Mouse (Mus musculus): ENCODE data around the gene Qser1. TPM values are rescaled to one million over a fixed set of nuclear protein-coding genes. Genes with fewer than 3 reads are reported as not detected.

Qser1 gene
- total and polyA plus RNA-seq, 3 experiments: 3.9 to 14.5 TPM; not detected in 1

DNA sequence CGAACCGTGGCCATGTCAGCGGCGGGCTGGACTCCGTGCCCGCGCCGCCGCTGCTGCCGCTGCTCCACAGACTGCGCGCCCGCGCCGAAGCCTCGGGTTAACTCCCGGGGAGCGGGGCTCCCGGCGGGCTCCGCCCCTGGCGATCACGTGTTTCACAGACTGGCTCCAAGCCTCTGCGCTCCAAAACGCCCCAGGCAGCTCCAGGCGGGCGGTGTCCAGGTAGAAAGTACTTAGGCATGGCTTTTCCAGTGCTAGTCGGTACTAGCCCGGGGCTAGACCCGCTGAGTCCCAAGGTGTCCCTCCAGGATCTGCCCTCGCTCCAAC lies 73.9 kb downstream of the Qser1 start, which contains the start of gene Depdc7:
TSS of gene Depdc7 (minus strand) at position 138 of the 324 bp plus-strand sequence.
- Histone ChIP-seq H3K36me3 (ENCODE audit: control insufficient read depth in 1 of 2, insufficient read depth in 2 of 2, low read length in 2 of 2) (peaks cover 0 to 7% of the 10 kb centered on the region in 2 experiments; a peak in 2 of 4 replicates), H3K27ac (ENCODE audit: control insufficient read depth, low read depth, low read length) (no peak within 1 kb of the TSS), H3K9ac (ENCODE audit: control insufficient read depth, low read depth, low read length, poor library complexity, severe bottlenecking) (peak within 1 kb of the TSS; percentile 97), H3K4me1 (ENCODE audit: control insufficient read depth in 1 of 2, insufficient read depth in 2 of 2, low read length in 2 of 2) (peaks cover 0 to 8% of the 10 kb centered on the region in 2 experiments; a peak in 3 of 4 replicates), H3K4me3 (ENCODE audit: control insufficient read depth in 1 of 2, insufficient read depth in 1 of 2, low read depth in 2 of 2, low read length in 2 of 2) (peak within 1 kb of the TSS; percentile 91 to 97), H3K27me3 (ENCODE audit: control insufficient read depth in 1 of 2, insufficient read depth in 2 of 2, low read length in 2 of 2) (no peaks in the 10 kb centered on the region), H3K79me2 (ENCODE audit: control insufficient read depth, insufficient read depth, low read length, poor library complexity) (peaks cover 4% of the 10 kb centered on the region; the same call in 1 of the 2 replicates), H3K9me3 (replicated peaks; ENCODE audit: insufficient read depth, low read length) (no peaks in the 10 kb centered on the region)
- DNase-seq (ENCODE audit: low read depth, low spot score): peak; percentile 91
- no peak for TF ChIP-seq RAD21 (IDR thresholded peaks at IDR 0.05; ENCODE audit: low read depth, low read length)
- TF ChIP-seq SIN3A (IDR thresholded peaks at IDR 0.05; ENCODE audit: low read length): 0 out of 2 replicates have a peak, but pooled peaks have one; percentile 42
- no peak for TF ChIP-seq GATA1 (IDR thresholded peaks at IDR 0.05; ENCODE audit: low read depth, low read length)
- TF ChIP-seq POLR2AphosphoS2 (IDR thresholded peaks at IDR 0.05; ENCODE audit: low read length): peak; percentile 75; the same call in 1 of the 2 replicates
- no peak for TF ChIP-seq E2F4 (IDR thresholded peaks at IDR 0.05; ENCODE audit: borderline replicate concordance, low read depth, low read length)
- no peak for TF ChIP-seq CHD1 (IDR thresholded peaks at IDR 0.05; ENCODE audit: low read depth, low read length)
- TF ChIP-seq ETS1 (IDR thresholded peaks at IDR 0.05; ENCODE audit: low read depth, low read length): no peak
- TF ChIP-seq ZNF384 (IDR thresholded peaks at IDR 0.05; ENCODE audit: low read depth, low read length): no peak
- TF ChIP-seq POLR2A (IDR thresholded peaks at IDR 0.05; ENCODE audit: control insufficient read depth in 1 of 2, insufficient read depth in 1 of 2, low read depth in 1 of 2, low read length in 2 of 2, poor library complexity in 1 of 2): peak; percentile 88 to 94
- TF ChIP-seq NRF1 (IDR thresholded peaks at IDR 0.05; ENCODE audit: insufficient read depth, low read depth, low read length, poor library complexity, severe bottlenecking): peak; percentile 51; the same call in 1 of the 2 replicates
- TF ChIP-seq BHLHE40 (IDR thresholded peaks at IDR 0.05; ENCODE audit: borderline replicate concordance, low read depth, low read length): peak; percentile 30; the same call in 1 of the 2 replicates
- peak; percentile 88 for TF ChIP-seq TBP (IDR thresholded peaks at IDR 0.05; ENCODE audit: low read depth, low read length)
- TF ChIP-seq NELFE (IDR thresholded peaks at IDR 0.05; ENCODE audit: low read depth, low read length): peak; percentile 89
- TF ChIP-seq ELF1 (IDR thresholded peaks at IDR 0.05; ENCODE audit: low read depth, low read length): no peak
- peak; percentile 72 for TF ChIP-seq MXI1 (IDR thresholded peaks at IDR 0.05; ENCODE audit: low read depth, low read length)
- TF ChIP-seq ZC3H11A (IDR thresholded peaks at IDR 0.05; ENCODE audit: low read depth, low read length): no peak
- no peak for TF ChIP-seq KAT2A (conservative IDR thresholded peaks at IDR 0.05; ENCODE audit: low read depth, low read length)
- TF ChIP-seq MAZ (IDR thresholded peaks at IDR 0.05; ENCODE audit: low read depth, low read length): no peak
- 0 out of 2 replicates have a peak, but pooled peaks have one; percentile 35 for TF ChIP-seq HCFC1 (IDR thresholded peaks at IDR 0.05; ENCODE audit: low read depth, low read length)
- TF ChIP-seq JUND (IDR thresholded peaks at IDR 0.05; ENCODE audit: low read depth, low read length): no peak
- TF ChIP-seq MYC (IDR thresholded peaks at IDR 0.05; ENCODE audit: low read depth, low read length): no peak
- TF ChIP-seq MEF2A (IDR thresholded peaks at IDR 0.05; ENCODE audit: extremely low read depth, insufficient replicate concordance, low read depth, low read length, poor library complexity, severe bottlenecking): no peak
- no peak for TF ChIP-seq TAL1 (IDR thresholded peaks at IDR 0.05; ENCODE audit: low read length)
- TF ChIP-seq ZKSCAN1 (IDR thresholded peaks at IDR 0.05; ENCODE audit: low read depth, low read length): no peak
- TF ChIP-seq EP300 (IDR thresholded peaks at IDR 0.05; ENCODE audit: low read depth in 1 of 2, low read length in 2 of 2): no peak
- no peak for TF ChIP-seq GABPA (IDR thresholded peaks at IDR 0.05; ENCODE audit: low read depth, low read length)
- peak; percentile 63; the same call in 1 of the 2 replicates for TF ChIP-seq TCF12 (IDR thresholded peaks at IDR 0.05; ENCODE audit: low read depth, low read length)
- 0 out of 2 replicates have a peak, but pooled peaks have one; percentile 72 for TF ChIP-seq UBTF (IDR thresholded peaks at IDR 0.05; ENCODE audit: borderline replicate concordance, insufficient read depth, low read depth, low read length)
- no peak for TF ChIP-seq MYB (IDR thresholded peaks at IDR 0.05; ENCODE audit: low read depth, low read length)
- TF ChIP-seq CHD2 (IDR thresholded peaks at IDR 0.05; ENCODE audit: low read length): no peak
- no peak for TF ChIP-seq RCOR1 (IDR thresholded peaks at IDR 0.05; ENCODE audit: low read depth, low read length)
- TF ChIP-seq SMC3 (IDR thresholded peaks at IDR 0.05; ENCODE audit: low read depth, low read length): no peak
- no peak for TF ChIP-seq MAFK (IDR thresholded peaks at IDR 0.05; ENCODE audit: borderline replicate concordance, low read depth, low read length)
- peak; percentile 95 for TF ChIP-seq USF1 (IDR thresholded peaks at IDR 0.05; ENCODE audit: low read depth, low read length)
- TF ChIP-seq CTCF (IDR thresholded peaks at IDR 0.05 in 2 of 3, conservative IDR thresholded peaks at IDR 0.05 in 1 of 3; ENCODE audit: control insufficient read depth in 1 of 3, insufficient read depth in 1 of 3, low read depth in 2 of 3, low read length in 3 of 3, poor library complexity in 1 of 3, severe bottlenecking in 1 of 3): no peak
- TF ChIP-seq ZMIZ1 (IDR thresholded peaks at IDR 0.05; ENCODE audit: low read depth, low read length): peak; percentile 77
- no peak for TF ChIP-seq POLR2AphosphoS5 (IDR thresholded peaks at IDR 0.05; ENCODE audit: borderline replicate concordance, low read depth, low read length)
